Mouse (Mus musculus) heart, postnatal 10 days (tissue): ENCODE results near the gene Pmel. TPM values are rescaled to one million over a fixed set of nuclear protein-coding genes. Genes with fewer than 3 reads are reported as not detected.
"Not testable (repeated sequence)": the region's sequence is repeated elsewhere in the genome, so short reads cannot be mapped to it uniquely, and the experiment has no call there.

Experiments
- DNase-seq, 2 experiments: peaks; one replicate each; pipeline ENCODE4 v3.0.0; 2021
- intact Hi-C: fragments of 180-260 bp; cut with DNase I; formaldehyde crosslinking; loops from one replicate; pipeline ENCODE4 v1.15.1; 2025
- total RNA-seq, 2 experiments: library from RNA; stranded (reverse); gene quantifications; 2 replicates each; pipeline ENCODE4 v1.2.3; 2021

Gene Pmel
- total RNA-seq, 2 experiments from 2014 or later: 2.1 to 2.2 TPM

DNA sequence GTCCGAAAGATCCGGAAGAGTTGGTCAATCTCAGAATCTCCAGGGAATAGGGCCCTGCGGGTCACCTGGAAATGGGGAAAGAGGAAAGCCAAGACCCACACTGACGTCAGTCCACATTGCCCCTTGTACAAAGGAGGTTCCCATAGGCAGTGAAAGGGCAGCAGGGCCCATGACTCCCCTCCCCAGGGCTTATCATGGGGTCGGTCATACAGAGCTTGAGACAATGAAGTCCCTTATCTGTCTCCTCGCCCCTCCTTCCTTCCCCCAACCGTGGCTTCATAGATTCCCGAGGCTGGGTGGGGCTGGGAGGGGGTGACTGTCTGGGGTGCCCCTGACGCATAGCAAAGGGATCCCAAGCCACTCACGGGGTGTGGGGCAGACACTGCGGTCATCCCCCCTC, 4.4 kb upstream of the Pmel start:
- intact Hi-C loops: no loop called here
- no peak for DNase-seq

DNA sequence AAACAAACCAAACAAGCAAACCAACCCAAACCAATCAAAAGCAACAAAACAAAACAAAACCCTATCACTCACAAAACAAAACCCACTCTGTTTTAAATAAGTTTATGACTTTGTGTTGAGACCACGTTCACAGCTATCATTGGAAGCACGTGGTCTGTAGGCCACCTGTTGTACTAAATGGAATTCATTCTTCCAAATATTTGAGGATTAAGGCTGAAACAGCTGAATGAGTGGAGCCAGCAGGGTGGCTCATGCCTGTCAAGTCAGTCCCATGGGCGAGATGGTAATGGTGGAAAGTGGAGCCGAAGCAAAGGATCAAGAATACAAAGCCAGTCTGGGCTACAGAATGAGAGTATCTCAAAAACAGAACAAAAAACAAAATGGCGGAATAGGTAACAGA, 3.3 kb upstream of the Pmel start:
- no peak for DNase-seq
- intact Hi-C loops: no loop called here

DNA sequence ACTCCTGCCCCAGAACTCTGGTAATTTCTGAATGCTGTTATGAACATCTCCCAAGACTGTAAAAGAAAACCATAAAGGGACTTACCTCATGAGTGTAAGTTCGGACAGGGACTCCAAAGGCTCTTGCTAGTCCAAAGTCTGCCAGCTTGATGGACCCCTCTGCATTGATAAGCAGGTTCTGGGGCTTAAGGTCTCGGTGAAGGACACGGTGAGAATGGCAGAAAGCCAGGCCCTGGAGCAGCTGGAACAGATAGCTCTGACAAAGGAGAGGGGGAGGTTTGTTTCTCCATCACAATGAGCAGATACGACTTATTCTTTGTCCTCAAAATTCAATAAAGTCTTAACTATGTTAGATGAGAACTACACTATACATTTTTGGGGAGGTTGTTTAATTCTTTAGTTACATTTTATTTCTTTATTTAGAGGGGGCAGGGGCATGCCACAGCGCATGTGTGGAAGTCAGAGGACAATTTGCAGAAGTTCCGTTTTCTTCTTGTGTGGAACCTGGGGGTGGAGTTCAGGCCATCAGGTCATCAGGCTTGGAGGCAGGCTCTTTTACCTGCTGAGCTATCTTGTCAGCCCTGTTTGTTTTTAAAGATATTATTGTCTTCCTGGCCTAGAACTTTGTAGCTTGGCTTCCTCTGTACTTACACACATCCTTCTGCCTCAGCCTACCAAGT, 1.5 kb upstream of the Pmel start:
- intact Hi-C loops: no loop called here
- DNase-seq: no peak

DNA sequence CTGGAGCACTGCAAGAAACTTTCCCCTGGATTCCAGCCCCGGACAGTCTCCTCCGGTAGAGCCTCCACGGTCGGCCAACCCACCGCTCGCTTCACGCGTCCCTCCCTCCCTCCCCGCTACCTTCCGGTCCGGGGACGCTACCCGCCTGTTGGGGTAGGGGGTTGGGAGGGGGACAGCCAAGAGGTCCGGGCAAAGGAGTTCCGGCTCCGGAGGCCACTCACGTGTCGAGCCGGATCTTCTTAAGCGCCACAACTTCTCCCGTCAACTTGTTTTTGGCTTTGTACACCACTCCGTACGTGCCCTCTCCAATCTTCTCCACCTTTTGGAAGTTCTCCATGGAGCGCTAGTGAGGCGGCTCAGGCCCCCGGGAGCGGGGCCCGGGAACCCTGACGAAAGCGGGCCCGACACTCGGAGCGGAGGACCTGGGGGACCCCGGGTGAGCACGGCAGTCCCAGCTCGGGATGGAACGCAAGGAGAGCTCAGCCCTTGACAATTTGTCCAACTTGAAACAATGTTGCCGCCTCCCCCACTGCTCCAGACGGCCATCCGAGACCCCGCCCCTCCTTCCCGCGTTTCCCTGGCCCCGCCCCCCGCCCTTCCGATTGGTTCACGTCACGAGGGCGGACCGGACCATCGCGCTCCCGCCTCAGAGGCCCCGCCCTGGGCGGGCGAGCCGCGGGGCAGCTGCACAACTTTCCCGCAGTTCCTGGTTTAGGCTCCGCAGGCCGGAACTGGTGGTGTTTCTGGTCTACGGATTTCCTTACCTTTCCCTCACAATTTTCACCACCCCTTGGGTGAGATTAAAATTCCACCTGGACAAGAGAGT, 709 bp downstream of the Pmel start, which contains the start of gene Cdk2:
Cdk2 (minus strand) TSS at position 541 of the 826 bp plus-strand sequence.
- DNase-seq: peak; percentile 94
- intact Hi-C loops: loop anchor here (2.0 kb wide), 1 partner anchor 40 kb away; the partner anchor contains the start of gene Dgka

DNA sequence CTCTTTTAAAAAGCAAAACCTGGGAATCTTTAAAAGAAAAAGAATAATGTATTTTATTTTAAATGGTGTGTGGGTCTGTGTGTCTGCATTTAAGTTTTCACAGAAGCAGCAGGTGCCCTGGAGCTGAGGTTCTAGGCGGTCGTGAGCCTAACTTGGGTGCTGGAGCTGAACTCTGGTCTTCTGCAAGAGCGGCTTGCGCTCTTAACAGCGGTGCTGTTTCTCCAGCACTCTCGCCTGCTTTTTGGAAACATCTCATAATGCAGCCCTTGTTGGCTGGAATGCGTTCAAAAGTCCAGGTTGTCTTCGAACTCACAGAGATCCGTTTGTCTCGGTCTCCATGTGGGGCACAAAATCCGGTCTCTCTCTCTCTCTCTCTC, 1.3 kb downstream of the Pmel start:
- peak in 1 of 2 experiments; percentile 28 for DNase-seq
- intact Hi-C loops: loop anchor here (2.0 kb wide), 1 partner anchor 39 kb away; the partner anchor contains the start of gene Dgka

DNA sequence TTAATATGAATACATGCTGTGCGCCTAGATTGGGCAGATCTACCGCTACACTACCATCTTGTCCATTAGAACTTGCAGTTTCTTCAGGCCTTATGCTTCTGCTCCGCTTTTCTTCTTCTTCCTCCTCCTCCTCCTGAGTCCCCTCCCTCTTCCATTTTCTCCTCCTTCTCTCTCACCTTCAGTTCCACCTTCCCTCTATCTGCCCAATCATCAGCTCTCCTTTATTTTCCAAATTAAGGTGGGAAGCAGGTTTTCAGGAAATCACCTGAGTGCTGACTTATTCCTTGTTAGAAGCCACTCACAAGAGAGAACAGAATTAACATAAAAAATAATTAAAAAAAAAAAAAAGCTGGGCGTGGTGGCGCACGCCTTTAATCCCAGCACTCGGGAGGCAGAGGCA, 7.3 kb downstream of the Pmel start:
- intact Hi-C loops: not testable (repeated sequence)

DNA sequence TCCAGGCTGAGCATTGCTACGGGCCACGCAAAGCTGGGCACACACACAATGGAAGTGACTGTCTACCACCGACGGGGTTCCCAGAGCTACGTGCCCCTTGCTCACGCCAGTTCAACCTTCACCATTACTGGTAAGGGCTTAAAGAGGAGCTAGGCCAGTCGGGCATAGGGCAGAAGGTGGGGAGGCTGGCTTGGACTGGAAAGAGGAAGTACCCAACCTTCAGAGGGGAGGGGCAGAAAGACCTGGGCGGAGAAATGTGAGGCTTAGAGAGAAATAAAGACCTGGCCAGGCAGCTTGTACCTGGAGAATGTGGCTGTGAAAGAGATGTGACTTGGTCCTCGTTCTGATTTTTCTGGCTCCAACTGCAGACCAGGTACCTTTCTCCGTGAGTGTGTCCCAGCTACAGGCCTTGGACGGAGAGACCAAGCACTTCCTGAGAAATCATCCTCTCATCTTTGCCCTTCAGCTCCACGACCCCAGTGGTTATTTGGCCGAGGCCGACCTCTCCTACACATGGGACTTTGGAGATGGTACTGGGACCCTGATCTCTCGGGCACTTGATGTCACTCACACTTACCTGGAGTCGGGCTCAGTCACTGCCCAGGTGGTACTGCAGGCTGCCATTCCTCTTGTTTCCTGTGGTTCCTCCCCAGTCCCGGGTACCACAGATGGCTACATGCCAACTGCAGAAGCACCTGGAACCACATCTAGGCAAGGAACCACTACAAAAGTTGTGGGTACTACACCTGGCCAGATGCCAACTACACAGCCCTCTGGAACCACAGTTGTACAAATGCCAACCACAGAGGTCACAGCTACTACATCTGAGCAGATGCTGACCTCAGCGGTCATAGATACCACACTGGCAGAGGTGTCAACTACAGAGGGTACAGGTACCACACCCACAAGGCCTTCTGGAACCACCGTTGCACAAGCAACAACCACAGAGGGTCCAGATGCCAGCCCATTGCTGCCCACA, 11.9 kb downstream of the Pmel start:
- DNase-seq: no peak
- intact Hi-C loops: no loop called here

More for the DNA sequence above, 7.3 kb downstream of the Pmel start:
- not testable (repeated sequence) for DNase-seq

DNA sequence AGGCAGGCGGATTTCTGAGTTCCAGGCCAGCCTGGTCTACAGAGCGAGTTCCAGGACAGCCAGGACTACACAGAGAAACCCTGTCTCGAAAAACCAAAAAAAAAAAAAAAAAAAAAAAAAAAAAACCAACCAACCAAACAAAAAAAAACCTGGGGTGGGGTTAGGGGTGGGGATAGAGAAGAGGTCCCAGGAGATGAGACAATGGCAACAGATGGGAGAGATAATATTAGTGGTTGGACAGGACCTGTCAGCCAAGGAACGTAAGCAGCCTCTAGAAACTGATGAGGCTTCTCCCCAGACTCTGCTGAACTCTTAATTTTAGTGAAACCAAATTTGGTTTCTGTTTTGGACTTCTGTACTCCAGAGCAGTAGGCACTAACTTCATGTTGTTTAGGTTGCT, 21.5 kb downstream of the Pmel start:
- intact Hi-C loops: not testable (repeated sequence)

DNA sequence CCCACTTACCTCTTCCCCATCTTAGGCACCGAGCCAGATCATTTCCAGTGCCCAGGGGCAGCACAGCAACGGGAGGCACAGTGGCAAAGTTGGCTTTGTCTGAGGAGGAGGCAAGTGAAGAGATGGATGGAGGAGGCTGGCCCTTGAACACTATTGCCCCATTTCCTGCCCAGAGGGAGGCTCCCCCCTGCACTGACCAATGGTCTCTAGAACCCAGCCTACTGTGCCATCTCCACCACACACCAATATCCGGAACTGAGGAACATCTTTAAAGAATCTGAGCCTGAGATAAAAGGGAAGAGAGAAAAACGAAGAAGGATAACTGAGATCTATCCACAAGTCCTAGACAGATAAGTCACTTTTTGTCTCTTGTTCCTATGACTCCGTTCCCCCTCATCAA, 24.1 kb downstream of the Pmel start:
- intact Hi-C loops: no loop called here
- no peak for DNase-seq

More for the DNA sequence above, 21.5 kb downstream of the Pmel start:
- not testable (repeated sequence) for DNase-seq

DNA sequence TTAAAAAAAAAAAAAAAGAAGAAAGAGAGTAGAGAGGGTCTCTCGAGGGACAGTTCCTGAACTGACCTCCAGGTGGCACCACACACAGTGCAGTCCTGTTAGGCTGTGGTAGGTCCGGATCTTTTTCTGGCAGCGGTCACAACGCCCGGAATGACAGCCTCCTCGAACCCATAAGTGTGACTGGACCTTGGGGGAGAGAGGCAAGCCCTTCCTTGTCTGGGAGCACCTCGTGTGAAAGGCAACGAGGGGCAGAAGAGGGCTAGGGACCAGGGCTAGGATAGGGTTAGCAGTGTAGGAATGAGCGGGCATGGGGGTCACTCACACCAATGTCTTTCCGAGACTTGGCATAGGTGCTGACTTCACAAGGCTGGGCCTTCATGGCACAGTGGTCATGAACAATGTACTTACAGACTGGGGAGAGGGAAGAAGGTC, 27.0 kb downstream of the Pmel start:
- peak; percentile 75 to 89 for DNase-seq
- intact Hi-C loops: loop anchor here (2.0 to 10.0 kb wide), 2 partner anchors 164 to 244 kb away; no protein-coding TSS in a partner anchor

DNA sequence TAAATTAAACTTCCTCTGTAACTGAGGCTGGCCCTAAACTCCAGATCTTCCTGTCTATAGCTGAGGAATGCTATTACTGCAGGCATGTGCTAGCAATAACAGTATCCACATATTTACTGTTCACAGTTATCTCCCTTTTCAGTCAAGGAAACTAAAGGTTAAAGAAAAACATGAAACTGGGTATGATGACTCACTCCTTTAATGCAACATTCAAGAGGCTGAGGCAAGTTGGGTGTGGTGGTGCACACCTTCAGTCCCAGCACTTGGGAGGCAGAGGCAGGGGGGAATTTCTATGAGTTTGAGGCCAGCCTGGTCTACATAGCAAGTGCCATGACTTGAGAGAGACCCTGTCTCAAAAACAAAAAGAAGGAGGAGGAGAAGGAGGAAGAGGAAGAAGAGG, 28.0 kb downstream of the Pmel start:
- intact Hi-C loops: loop anchor here (2.0 to 10.0 kb wide), 2 partner anchors 163 to 243 kb away; no protein-coding TSS in a partner anchor
- DNase-seq: no peak

DNA sequence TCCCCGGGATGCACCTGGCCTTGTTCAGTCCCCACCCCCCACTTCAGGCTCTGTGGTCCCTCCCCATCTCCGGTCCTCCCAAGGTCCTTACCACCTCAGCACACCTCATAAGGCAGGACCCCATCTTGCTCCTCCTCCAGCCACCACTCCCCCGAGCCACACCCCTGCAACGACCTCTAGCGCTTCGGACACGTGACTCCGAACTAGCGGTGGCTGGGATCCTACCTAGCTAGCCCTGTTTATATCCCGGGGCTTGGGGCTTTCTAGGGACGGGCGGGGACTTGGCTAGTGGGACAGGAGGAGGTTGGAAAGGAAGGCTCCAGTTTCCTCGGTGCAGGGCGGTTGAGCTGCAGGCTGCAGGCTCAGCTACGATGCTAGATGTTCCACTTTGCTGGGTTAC, 33.4 kb downstream of the Pmel start:
- DNase-seq: peak in 1 of 2 experiments; percentile 13
- intact Hi-C loops: loop anchor here (10.0 kb wide), 1 partner anchor 237 kb away; no protein-coding TSS in a partner anchor

DNA sequence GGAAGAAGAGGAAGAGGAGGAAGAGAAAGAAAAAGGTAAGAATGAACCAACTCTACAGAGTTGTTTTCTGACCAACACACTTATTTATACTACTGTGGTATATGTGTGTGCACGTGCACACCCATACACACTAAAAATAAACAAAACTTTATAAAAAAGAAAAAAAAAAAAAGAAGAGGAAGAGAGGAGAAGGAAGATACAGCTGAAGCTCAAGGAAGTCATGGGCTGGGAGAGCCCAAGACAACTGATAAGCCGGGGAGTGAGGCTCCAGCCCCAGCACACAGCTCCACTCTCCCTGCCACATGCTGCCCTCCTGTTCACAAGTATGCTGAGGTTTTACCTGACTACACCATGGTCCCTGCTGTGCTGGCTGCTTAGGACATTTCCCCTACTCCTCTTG, 36.3 kb downstream of the Pmel start:
- no peak for DNase-seq
- intact Hi-C loops: no loop called here

DNA sequence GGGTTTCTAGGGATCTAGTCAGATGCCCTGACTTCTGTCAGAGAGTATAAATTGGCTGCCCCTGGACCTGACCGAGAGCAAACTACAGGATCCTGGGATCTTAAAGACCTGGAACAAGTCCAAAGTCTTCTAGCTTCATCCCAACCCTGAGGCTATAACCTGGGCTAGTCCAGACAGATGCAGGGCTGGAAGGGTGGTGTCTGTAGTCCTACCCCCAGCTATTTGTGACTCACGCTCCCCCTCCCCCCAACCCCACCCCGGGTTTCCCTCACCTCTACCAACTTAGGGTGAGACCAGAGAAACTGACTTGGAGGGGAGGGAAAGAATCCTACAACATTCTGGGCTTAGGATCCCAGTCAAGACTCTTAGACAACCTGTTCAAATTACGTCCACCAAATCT, 38.6 kb downstream of the Pmel start:
- intact Hi-C loops: no loop called here
- DNase-seq: no peak

DNA sequence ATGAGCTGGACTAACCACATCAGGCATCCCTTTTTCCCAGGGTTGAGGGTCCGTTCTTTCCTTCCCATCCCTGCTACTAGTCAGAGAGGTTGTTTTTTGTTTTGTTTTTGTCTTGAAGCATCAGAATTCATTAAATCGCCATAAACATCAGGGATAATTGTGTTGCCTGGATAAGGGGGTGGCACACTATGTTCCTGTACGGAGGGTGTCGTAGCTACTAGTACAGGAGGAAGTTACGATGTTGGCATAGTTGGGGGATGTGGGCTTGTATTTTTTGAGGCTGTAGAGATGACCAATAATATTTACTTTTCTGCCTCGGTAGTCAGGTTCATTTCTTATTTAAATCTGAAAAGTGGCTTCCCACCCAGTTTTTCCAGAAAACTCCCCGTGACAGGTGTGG, 39.2 kb downstream of the Pmel start:
- intact Hi-C loops: no loop called here

DNA sequence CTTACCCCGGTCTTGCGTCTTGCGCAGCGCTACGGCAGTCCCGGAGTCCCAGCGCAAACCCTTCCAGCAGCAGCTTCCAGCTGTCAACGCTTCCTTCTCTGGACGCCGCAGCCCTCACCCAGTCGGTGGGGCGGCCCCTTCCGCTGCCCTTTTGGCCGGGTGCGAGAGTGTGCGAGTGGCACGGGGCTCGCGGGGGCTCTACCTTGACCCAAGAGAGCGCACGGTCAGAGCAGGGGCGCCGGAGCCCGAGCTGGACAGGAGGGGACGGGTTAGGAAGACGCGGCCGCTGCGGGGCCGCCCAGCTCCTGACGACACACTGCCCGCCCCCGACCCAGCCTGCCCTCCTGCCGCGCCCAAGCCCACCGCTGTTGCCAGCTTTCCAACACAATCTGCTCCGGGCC, 39.8 kb downstream of the Pmel start:
- intact Hi-C loops: loop anchor here (2.0 kb wide), 1 partner anchor 39 kb away; the partner anchor contains the start of genes Cdk2 and Pmel
- peak; percentile 80 to 82 for DNase-seq

More for the DNA sequence above, 39.2 kb downstream of the Pmel start:
- DNase-seq: peak in 1 of 2 experiments; percentile 25

DNA sequence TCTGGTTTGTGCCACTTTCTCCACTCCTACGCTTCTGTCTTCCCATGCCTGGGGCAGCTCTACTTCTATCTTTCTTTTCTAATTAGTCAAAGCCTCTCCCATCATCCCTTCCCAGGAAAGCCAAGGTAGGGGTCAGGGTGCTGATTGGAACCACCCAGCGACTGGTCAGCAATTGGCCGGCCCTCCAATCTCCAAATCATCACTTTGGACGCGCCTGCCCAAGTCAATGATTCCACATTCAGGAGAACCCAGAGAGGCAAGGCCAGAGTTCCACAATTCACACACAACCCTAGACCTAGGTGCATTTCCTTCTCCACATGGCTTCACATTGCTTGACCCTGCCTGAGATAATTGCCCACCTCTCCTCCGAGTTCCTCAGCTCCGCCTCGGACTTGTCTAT, 40.2 kb downstream of the Pmel start:
- intact Hi-C loops: loop anchor here (2.0 kb wide), 1 partner anchor 39 kb away; the partner anchor contains the start of genes Cdk2 and Pmel

DNA sequence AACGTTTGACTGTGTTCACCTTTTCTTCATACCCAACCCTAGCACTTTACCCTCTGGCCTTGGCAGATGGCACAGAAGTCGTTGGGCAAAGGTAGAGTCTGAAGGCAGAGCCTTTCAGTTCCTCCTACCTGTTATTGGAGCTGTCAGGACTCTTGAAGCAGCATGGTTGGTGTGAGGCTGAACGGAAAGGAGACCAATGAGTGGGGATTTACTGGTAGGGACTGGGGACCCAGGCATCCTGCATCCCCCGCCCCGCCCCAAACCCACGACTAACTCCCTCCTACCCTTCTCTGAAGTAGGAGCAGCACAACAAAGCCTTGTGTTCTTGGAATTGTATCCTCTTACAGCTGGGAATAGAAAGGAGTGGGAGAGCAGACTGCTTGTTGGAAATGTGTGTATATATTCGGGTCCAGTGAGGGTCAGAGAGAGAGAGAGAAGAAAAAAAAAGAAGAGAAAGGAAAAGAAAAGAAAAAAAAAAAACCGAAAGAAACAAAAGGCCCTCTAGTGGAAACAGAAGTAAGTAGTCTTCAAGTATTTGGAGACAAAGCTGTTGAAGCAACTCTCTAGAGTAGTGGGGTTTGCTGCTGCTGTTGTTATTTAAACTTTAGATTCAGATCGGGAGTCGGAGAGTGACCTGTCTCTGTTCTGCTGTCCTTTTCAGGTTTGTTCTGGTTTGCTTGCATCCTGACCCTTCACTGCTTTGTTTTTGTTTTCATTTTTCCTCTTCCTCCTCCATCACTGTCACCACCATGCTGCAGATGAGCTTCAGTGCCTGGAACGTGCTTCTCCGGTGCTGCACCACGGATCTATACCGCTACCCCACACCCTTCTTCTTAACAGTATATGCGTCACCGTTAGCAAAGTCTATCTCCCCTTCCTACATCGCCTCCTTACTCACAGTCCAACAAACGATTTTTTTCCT, 40.9 kb downstream of the Pmel start, which contains the start of gene Dgka:
Dgka (minus strand) TSS at position 176 of the 922 bp plus-strand sequence.
- DNase-seq: peak; percentile 32 to 50
- intact Hi-C loops: loop anchor here (2.0 kb wide), 1 partner anchor 40 kb away; the partner anchor contains the start of genes Cdk2 and Pmel

More for the DNA sequence above, 40.2 kb downstream of the Pmel start:
- no peak for DNase-seq
